Mouse (Mus musculus) ovary, adult 10 weeks (tissue): ENCODE measurements around the gene Rrp8. TPM values are rescaled to one million over a fixed set of nuclear protein-coding genes. Genes with fewer than 3 reads are reported as not detected.

Source experiments
- polyA plus RNA-seq: library from polyadenylated mRNA; stranded (reverse); fragments of 350-450 nt; fragmentation: Illumina TruSeq; extraction: RNeasy Lipid Tissue Mini Kit (QIAGEN cat#74804); gene quantifications from one replicate; pipeline ENCODE4 v1.2.3, GENCODE M21; 2014

Gene Rrp8
- polyA plus RNA-seq: 45.1 TPM

GRCm38 (mm10) chr7:105736911-105737521 lies at the start of gene Rrp8:
TSS of gene Rrp8 (minus strand) at chr7:105737385.

GRCm38 (mm10) chr7:105751491-105752433 lies 14.6 kb upstream of the Rrp8 start, which contains the start of gene Tpp1:
TSS of gene Tpp1 (minus strand) at chr7:105752235.

GRCm38 (mm10) chr7:105743926-105744590 lies 6.9 kb upstream of the Rrp8 start, which contains the start of gene Taf10:
TSS of gene Taf10 (minus strand) at chr7:105744361.

GRCm38 (mm10) chr7:105736264-105736901 lies 802 bp downstream of the Rrp8 start, which contains the start of gene Ilk:
TSS of gene Ilk (plus strand) at chr7:105736592.

Other genes with a start within 250 kb of the Rrp8 start
- gene Smpd1, start 183.0 kb downstream of the Rrp8 start, polyA plus RNA-seq: 2.7 TPM
- 1.1 TPM for gene Apbb1, start 155.7 kb downstream of the Rrp8 start, polyA plus RNA-seq
- gene Hpx, start 137.2 kb downstream of the Rrp8 start, polyA plus RNA-seq: not detected
- 2.9 TPM for gene Trim3, start 103.8 kb downstream of the Rrp8 start, polyA plus RNA-seq
- gene Timm10b, start 97.3 kb downstream of the Rrp8 start, polyA plus RNA-seq: 30.5 TPM
- gene Arfip2, start 97.0 kb downstream of the Rrp8 start, polyA plus RNA-seq: 9.0 TPM
- 2.3 TPM for gene Gm45799, start 96.8 kb downstream of the Rrp8 start, polyA plus RNA-seq
- gene Dnhd1, start 86.6 kb downstream of the Rrp8 start, polyA plus RNA-seq: 1.9 TPM
- 52.2 TPM for gene Ilk, start 793 bp downstream of the Rrp8 start, polyA plus RNA-seq
- 7.6 TPM for gene Taf10, start 7.0 kb upstream of the Rrp8 start, polyA plus RNA-seq
- 140 TPM for gene Tpp1, start 14.8 kb upstream of the Rrp8 start, polyA plus RNA-seq
- gene Dchs1, start 50.3 kb upstream of the Rrp8 start, polyA plus RNA-seq: 0.26 TPM
- 10.7 TPM for gene Mrpl17, start 73.7 kb upstream of the Rrp8 start, polyA plus RNA-seq
- gene Gm4070, start 216.6 kb upstream of the Rrp8 start, polyA plus RNA-seq: 13.2 TPM